In the genomic region with DNA sequence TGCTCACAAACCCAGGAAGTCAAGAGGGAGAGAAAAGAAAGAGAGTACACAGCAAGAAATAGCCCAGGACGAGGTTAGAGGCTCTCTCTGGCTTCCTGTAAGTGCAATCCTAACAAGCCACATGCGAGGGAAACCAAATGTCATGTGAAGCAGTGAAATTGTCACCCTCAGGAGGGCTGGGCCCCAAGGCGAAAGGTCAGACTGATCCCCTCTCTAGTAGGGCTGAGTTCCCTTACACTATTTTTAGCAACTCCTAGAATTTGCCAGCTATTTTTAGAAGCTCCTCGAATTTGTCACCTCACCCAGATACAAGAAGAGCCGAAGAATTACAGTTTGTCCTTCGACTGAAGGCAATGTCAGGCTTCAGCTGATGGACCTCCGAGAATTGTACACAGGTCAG, we compare ENCODE assay signal across 22 mouse cellular contexts.
DNase-seq lines count a peak whose midpoint lies in the region; ATAC-seq and TF ChIP-seq lines count a peak whose summit lies in the region.
"Had no signal": no experiment of that assay in that cellular context is flagged by ENCODE, and none has a peak within 500 bp of the region (broad histone marks: within the 10 kb centered on the region; RNA-seq: fewer than 3 reads in every experiment).

No protein-coding gene starts in this region.

- no peak for ATAC-seq in heart, embryonic 11.5 days (replicated peaks; ENCODE audit: insufficient number of reproducible peaks, low FRiP score, low TSS enrichment)
- no peak for ATAC-seq in megakaryocyte, adult 5-6 weeks (ENCODE audit: poor library complexity, severe bottlenecking)
- no peak for ATAC-seq in forebrain, embryonic 11.5 days (replicated peaks; ENCODE audit: low FRiP score)
- ATAC-seq: forebrain, postnatal 0 days; hindbrain, postnatal 0 days; midbrain, embryonic 13.5 days had no signal

- no peak overlapping the region for H3K4me2 ChIP-seq in CH12.LX (ENCODE audit: insufficient read depth, low read depth, poor library complexity, severe bottlenecking)
- H3K4me2 ChIP-seq in heart, embryonic 11.5 days: no peak overlapping the region; the same call in 1 of the 2 replicates
- H3K4me2 ChIP-seq in forebrain, embryonic 11.5 days (ENCODE audit: low read depth, low read length, severe bottlenecking): no peak overlapping the region
- H3K4me2 ChIP-seq: midbrain, embryonic 13.5 days had no signal

- TF ChIP-seq RAD21 in CH12.LX (IDR thresholded peaks at IDR 0.05; ENCODE audit: low read depth, low read length): no peak

- 24% methylated on average over 7 of the region's 7 CpGs for WGBS in heart, embryonic 11.5 days (ENCODE audit: insufficient replicate concordance)
- WGBS in forebrain, embryonic 11.5 days: 73% methylated on average over 7 of the region's 7 CpGs

- no peak overlapping the region for H3K9ac ChIP-seq in CH12.LX (ENCODE audit: insufficient read depth, low read depth)
- no peak overlapping the region for H3K9ac ChIP-seq in heart, embryonic 11.5 days (ENCODE audit: low read depth, low read length)
- no peak overlapping the region for H3K9ac ChIP-seq in forebrain, embryonic 11.5 days (ENCODE audit: low read length)
- H3K9ac ChIP-seq: forebrain, postnatal 0 days; midbrain, embryonic 13.5 days had no signal

- dilution Hi-C loops in CH12.LX (cut with MboI; ENCODE audit: extremely low pct_ligation_motif_present, extremely low pct_unique_long_range_greater_than_20kb, low sequenced_read_pairs): no loop called here

- TF ChIP-seq CTCF in CH12.LX (conservative IDR thresholded peaks at IDR 0.05 in 1 of 2, IDR thresholded peaks at IDR 0.05 in 1 of 2; ENCODE audit: low read depth in 2 of 2, low read length in 2 of 2): no peak

- no peak for TF ChIP-seq POLR2A in CH12.LX (IDR thresholded peaks at IDR 0.05; ENCODE audit: low read depth, low read length)

- peaks cover 16 to 41% of the 10 kb centered on the region in 2 experiments for H3K4me1 ChIP-seq in CH12.LX (ENCODE audit: control insufficient read depth in 1 of 2, insufficient read depth in 2 of 2)
- H3K4me1 ChIP-seq in heart, embryonic 11.5 days (ENCODE audit: control insufficient read depth, insufficient read depth, low read length): peaks cover 21% of the 10 kb centered on the region
- H3K4me1 ChIP-seq in forebrain, embryonic 11.5 days (replicated peaks; ENCODE audit: control insufficient read depth, insufficient read depth, low read length): no peaks in the 10 kb centered on the region
- H3K4me1 ChIP-seq: midbrain, embryonic 13.5 days had no signal

- H3K36me3 ChIP-seq in CH12.LX (replicated peaks in 1 of 2; ENCODE audit: control insufficient read depth in 1 of 2, insufficient read depth in 1 of 2, low read length in 1 of 2): no peaks in the 10 kb centered on the region
- no peaks in the 10 kb centered on the region for H3K36me3 ChIP-seq in heart, embryonic 11.5 days (ENCODE audit: control insufficient read depth, insufficient read depth, low read length)
- H3K36me3 ChIP-seq in forebrain, embryonic 11.5 days (ENCODE audit: control insufficient read depth, insufficient read depth, low read length): no peaks in the 10 kb centered on the region
- H3K36me3 ChIP-seq: limb, embryonic 10.5 days; midbrain, embryonic 13.5 days had no signal

- peak; percentile 21 to 36 for DNase-seq in heart, adult 18-20 months
- no peak for DNase-seq in heart, postnatal 4 days
- DNase-seq in CH12.LX (ENCODE audit: extremely low read depth): no peak
- peak; percentile 60 for DNase-seq in induced T-regulatory cell, adult 2 months (ENCODE audit: low read depth)
- DNase-seq in ovary, postnatal 10 days (ENCODE audit: low spot score): no peak
- no peak for DNase-seq in forebrain, embryonic 11.5 days (ENCODE audit: low spot score)
- DNase-seq: adrenal gland, postnatal 14 days; B cell, adult 2 months; cerebellum, adult 11-12 months; cerebellum, postnatal 14 days; forebrain, postnatal 0 days; kidney, adult 11 months; lung, adult 2 months; spleen, adult 18-20 months; thymus, postnatal 25 days had no signal

- no peak overlapping the region for H3K27ac ChIP-seq in CH12.LX (ENCODE audit: insufficient read depth, low read depth)
- peak overlapping the region; percentile 71 for H3K27ac ChIP-seq in heart, embryonic 11.5 days (ENCODE audit: low read depth, low read length)
- H3K27ac ChIP-seq in forebrain, embryonic 11.5 days (ENCODE audit: low read depth, low read length): no peak overlapping the region
- H3K27ac ChIP-seq: hindbrain, postnatal 0 days; left cerebral cortex, adult 2 months; limb, embryonic 10.5 days; macrophage; midbrain, embryonic 13.5 days had no signal

- in situ Hi-C loops in CH12.LX (cut with MboI; ENCODE audit: low pct_ligation_motif_present, low pct_unique_long_range_greater_than_20kb, low sequenced_read_pairs): loop anchor here (5.0 kb wide), 1 partner anchor 34 kb away; no protein-coding TSS in a partner anchor

- no peak overlapping the region for H3K4me3 ChIP-seq in CH12.LX (replicated peaks in 1 of 3; ENCODE audit: low read depth in 2 of 3, low read length in 2 of 3, poor library complexity in 1 of 3)
- no peak overlapping the region for H3K4me3 ChIP-seq in heart, embryonic 11.5 days (ENCODE audit: low read depth, low read length)
- no peak overlapping the region for H3K4me3 ChIP-seq in forebrain, embryonic 11.5 days (ENCODE audit: low read depth, low read length)
- H3K4me3 ChIP-seq: left cerebral cortex, adult 2 months; limb, embryonic 10.5 days; midbrain, embryonic 13.5 days had no signal

- no peaks in the 10 kb centered on the region for H3K27me3 ChIP-seq in CH12.LX (replicated peaks)
- H3K27me3 ChIP-seq in heart, embryonic 11.5 days (ENCODE audit: control insufficient read depth, insufficient read depth, low read length): no peaks in the 10 kb centered on the region
- no peaks in the 10 kb centered on the region for H3K27me3 ChIP-seq in forebrain, embryonic 11.5 days (ENCODE audit: control insufficient read depth, insufficient read depth, low read length)
- H3K27me3 ChIP-seq: midbrain, embryonic 13.5 days had no signal

- TF ChIP-seq EP300 in CH12.LX (IDR thresholded peaks at IDR 0.05; ENCODE audit: low read length): no peak

- no peaks in the 10 kb centered on the region for H3K79me2 ChIP-seq in CH12.LX (replicated peaks; ENCODE audit: control insufficient read depth, extremely low read depth, insufficient read depth, poor library complexity, severe bottlenecking)

- peaks cover 2% of the 10 kb centered on the region for H3K9me3 ChIP-seq in CH12.LX (replicated peaks; ENCODE audit: low read length)
- no peaks in the 10 kb centered on the region for H3K9me3 ChIP-seq in heart, embryonic 11.5 days (replicated peaks; ENCODE audit: control insufficient read depth, low read length)
- H3K9me3 ChIP-seq in forebrain, embryonic 11.5 days (ENCODE audit: control insufficient read depth, low read length): no peaks in the 10 kb centered on the region
- H3K9me3 ChIP-seq: limb, embryonic 10.5 days; midbrain, embryonic 13.5 days had no signal

TF ChIP-seq in CH12.LX, 34 proteins besides CTCF, POLR2A, EP300 and RAD21:
- TF ChIP-seq JUND (conservative IDR thresholded peaks at IDR 0.05; ENCODE audit: low read depth, low read length): no peak
- 0 out of 2 replicates have a peak, but pooled peaks have one; percentile 18 for TF ChIP-seq BHLHE40 (IDR thresholded peaks at IDR 0.05; ENCODE audit: low read depth, low read length)
- TF ChIP-seq UBTF (IDR thresholded peaks at IDR 0.05; ENCODE audit: low read depth, low read length): no peak

Comparison
In these comparisons a context has a peak if more than half of its experiments do, and no peak if none do; other contexts are left out.
1. DNase-seq: peak in heart, adult 18-20 months (2 of 2) and induced T-regulatory cell, adult 2 months (single experiment); none in heart, postnatal 4 days (single experiment), CH12.LX (single experiment), ovary, postnatal 10 days (single experiment) and forebrain, embryonic 11.5 days (single experiment).